Mouse (Mus musculus) C2C12 (cell line): ENCODE measurements around the gene Emc10. TPM values are rescaled to one million over a fixed set of nuclear protein-coding genes. Genes with fewer than 3 reads are reported as not detected.

ENCODE experiments used
- H3K27me3 ChIP-seq: one replicate; pipeline ENCODE4 v1.6.1; 2011; ENCODE audit not compliant: control insufficient read depth, insufficient read depth, insufficient read length
- H3K36me3 ChIP-seq: one replicate; pipeline ENCODE4 v1.6.1; 2011; ENCODE audit not compliant: control insufficient read depth, insufficient read depth
- H3K4me3 ChIP-seq: one replicate; pipeline ENCODE4 v1.5.1; 2011; ENCODE audit warnings: mild to moderate bottlenecking, control low read depth; ENCODE audit not compliant: poor library complexity, insufficient read depth, severe bottlenecking
- H3K79me2 ChIP-seq: one replicate; pipeline ENCODE4 v1.6.1; 2011; ENCODE audit not compliant: control insufficient read depth, insufficient read depth
- H3K79me3 ChIP-seq: one replicate; pipeline ENCODE4 v1.6.1; 2011; ENCODE audit warnings: low read depth, control low read depth
- H3ac ChIP-seq: one replicate; pipeline ENCODE3; 2011; ENCODE audit warnings: low read depth; ENCODE audit not compliant: control insufficient read depth, insufficient read length
- CEBPB ChIP-seq: IDR thresholded peaks from one replicate; pipeline ENCODE4 v1.6.1; 2011; ENCODE audit warnings: low read depth, mild to moderate bottlenecking, control low read depth, moderate library complexity
- CTCF ChIP-seq: IDR thresholded peaks from one replicate; pipeline ENCODE4 v1.5.1; 2011; ENCODE audit not compliant: control insufficient read depth, insufficient read depth, insufficient read length
- FOSL1 ChIP-seq: IDR thresholded peaks from one replicate; pipeline ENCODE4 v1.8.0; 2011; ENCODE audit warnings: mild to moderate bottlenecking, low read length; ENCODE audit not compliant: poor library complexity, insufficient read depth, severe bottlenecking
- MAX ChIP-seq: IDR thresholded peaks from one replicate; pipeline ENCODE4 v1.6.1; 2011; ENCODE audit warnings: mild to moderate bottlenecking, control low read depth
- MYOD1 ChIP-seq: IDR thresholded peaks from one replicate; pipeline ENCODE4 v1.6.1; 2011; ENCODE audit warnings: low read depth; ENCODE audit not compliant: control insufficient read depth, insufficient read length
- MYOG ChIP-seq: IDR thresholded peaks from one replicate; pipeline ENCODE4 v1.6.1; 2011; ENCODE audit not compliant: control insufficient read depth, insufficient read length; ENCODE audit errors: extremely low read depth
- USF1 ChIP-seq: IDR thresholded peaks from one replicate; pipeline ENCODE4 v1.6.1; 2011; ENCODE audit warnings: low read depth, mild to moderate bottlenecking, control low read depth, moderate library complexity
- polyA plus RNA-seq: library from polyadenylated mRNA; unstranded; fragments of >200 nt; fragmentation: generic; extraction: Trizol; gene quantifications from one replicate; pipeline ENCODE4 v1.2.1, GENCODE M21; 2012; ENCODE audit warnings: missing spikeins

Gene Emc10
- polyA plus RNA-seq, 1 experiment, result 93.5 TPM

DNA sequence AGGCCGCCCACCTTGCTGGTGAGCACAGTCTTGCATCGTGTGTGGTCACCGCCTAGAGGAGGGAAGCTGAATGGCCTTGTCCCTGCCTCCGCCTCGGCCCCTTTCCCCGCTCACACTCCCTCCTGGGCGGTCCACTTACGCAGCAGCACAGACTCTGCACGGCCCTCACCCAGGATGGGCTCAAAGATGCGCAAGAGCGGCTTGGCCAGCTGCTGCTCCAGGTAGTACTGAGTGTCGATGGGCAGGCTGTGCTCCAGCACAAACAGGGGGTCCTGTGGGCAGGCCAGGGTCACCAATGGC lies 37.4 kb upstream of the Emc10 start:
- TF ChIP-seq MYOG (no peak), USF1 (no peak)
- Histone ChIP-seq H3ac (no peak overlapping the region), H3K79me2 (no peaks in the 10 kb centered on the region), H3K36me3 (peaks cover 4% of the 10 kb centered on the region), H3K27me3 (no peaks in the 10 kb centered on the region), H3K4me3 (no peak overlapping the region), H3K79me3 (no peaks in the 10 kb centered on the region)

DNA sequence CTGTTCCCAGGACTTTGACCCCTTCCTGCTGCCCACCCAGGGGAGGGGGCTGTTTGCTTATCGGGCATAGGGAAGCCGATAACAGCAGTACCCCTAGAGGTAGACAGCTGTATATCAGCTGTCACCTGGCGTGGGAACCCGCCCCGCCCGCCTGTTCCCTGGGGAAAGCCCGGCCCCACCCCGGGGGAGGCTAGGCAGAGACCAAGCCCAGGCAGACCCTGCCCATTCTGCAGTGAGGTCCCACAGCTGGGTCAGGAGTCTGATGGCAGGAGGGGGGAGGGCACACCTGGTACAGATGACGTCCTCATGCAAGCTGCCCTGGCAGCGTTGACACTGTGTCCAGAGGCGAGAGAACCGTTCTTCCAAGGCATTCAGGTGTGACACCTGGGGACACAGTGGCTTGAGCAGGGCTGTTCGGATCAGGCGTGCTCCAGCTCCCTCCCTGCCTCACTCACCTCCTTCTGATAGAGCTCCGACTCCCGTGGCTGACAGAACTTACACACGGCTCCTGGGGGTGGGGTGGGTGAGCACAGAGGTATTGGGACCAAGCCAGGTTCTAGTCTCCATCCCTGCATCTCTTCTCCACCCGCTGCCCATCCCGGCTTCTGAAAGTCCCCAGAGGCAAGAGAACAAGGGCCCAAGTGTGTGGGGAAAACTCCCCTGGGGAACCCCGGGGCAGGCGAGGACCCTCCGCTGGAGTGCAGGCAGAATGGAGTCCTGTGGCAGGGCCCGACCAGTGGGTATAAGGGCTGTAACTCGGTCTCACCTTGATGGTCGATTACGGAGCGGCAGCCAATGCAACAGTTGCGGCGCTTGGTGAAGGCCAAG lies 36.8 kb upstream of the Emc10 start:
- no peaks in the 10 kb centered on the region for H3K79me3 ChIP-seq
- no peak overlapping the region for H3ac ChIP-seq
- peaks cover 4% of the 10 kb centered on the region for H3K36me3 ChIP-seq
- H3K27me3 ChIP-seq, result no peaks in the 10 kb centered on the region
- TF ChIP-seq MYOG, result no peak
- TF ChIP-seq CEBPB, result no peak
- no peak for TF ChIP-seq USF1
- TF ChIP-seq MAX, result no peak
- no peak for TF ChIP-seq CTCF
- TF ChIP-seq FOSL1, result no peak
- TF ChIP-seq MYOD1, result no peak
- H3K79me2 ChIP-seq, result no peaks in the 10 kb centered on the region
- no peak overlapping the region for H3K4me3 ChIP-seq

DNA sequence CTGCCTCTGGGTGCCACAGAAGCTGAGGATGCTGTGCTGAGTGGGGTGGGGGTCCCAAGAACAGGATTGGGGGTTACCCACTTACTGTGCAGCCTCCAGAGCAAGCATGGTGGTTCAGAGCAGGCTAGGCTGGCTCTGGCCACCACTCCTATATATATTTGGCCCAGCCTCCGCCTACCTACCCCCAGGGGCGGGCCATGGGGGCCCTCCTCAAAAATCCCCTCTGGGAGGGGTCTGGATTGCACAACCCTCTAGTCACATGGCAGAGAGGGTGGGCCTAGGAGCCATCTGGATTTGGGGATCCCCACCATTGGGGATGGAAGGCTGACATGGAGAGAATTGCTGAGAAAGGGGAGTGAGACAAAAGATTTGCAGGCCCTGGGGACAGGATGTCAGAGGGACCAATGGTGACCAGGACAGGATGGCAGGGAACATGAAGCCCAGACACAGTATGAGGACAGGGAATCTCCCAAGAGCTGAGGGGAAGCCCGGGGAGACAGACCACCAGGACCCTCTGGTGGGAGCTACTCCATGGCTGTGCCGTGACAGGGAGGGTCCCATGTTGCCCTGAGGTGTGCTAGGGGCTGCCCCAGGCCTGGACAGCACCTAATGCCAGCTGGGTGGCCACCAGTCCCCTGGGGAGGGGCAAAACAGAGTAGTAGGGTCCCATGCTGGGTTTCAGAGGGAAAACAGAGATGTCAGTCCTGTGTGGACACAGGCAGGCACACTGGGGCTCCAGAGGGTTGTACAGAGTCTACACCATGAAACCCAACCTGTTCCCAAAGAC lies 35.8 kb upstream of the Emc10 start, which contains the start of gene Spib:
TSS of gene Spib (minus strand) at position 126 of the 787 bp plus-strand sequence.
- no peak within 1 kb of the TSS for H3K4me3 ChIP-seq
- H3K36me3 ChIP-seq, result peaks cover 4% of the 10 kb centered on the region
- no peaks in the 10 kb centered on the region for H3K79me2 ChIP-seq
- H3ac ChIP-seq, result no peak within 1 kb of the TSS
- no peak for TF ChIP-seq MAX
- TF ChIP-seq CTCF, result no peak
- TF ChIP-seq USF1, result no peak
- no peak for TF ChIP-seq MYOG
- no peak for TF ChIP-seq FOSL1
- no peak for TF ChIP-seq CEBPB
- TF ChIP-seq MYOD1, result no peak
- no peaks in the 10 kb centered on the region for H3K79me3 ChIP-seq
- H3K27me3 ChIP-seq, result no peaks in the 10 kb centered on the region

DNA sequence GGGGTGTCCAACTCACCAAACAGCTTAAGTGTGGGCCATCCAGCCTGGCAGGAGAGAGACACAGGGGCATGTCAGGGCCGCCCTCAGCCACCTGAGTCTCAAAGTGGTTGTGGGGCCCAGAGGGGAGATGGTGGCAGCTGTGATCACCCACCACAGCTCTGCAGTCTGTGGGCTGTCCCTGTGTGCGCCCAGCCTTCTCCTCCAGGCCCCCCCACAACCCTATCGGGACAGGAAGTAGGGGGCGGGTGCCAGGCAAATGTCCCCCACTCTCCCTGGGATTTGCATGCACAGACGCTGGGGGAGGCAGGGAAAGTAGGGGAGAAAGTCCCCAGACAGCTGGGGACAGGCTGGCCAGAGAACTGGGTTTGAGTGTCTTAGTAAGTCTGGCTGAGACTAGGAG lies 34.9 kb upstream of the Emc10 start:
- TF ChIP-seq MYOD1 (no peak), CTCF (no peak), CEBPB (no peak), MAX (no peak), FOSL1 (no peak), USF1 (no peak), MYOG (no peak)
- H3K4me3 ChIP-seq, result no peak overlapping the region
- H3ac ChIP-seq, result no peak overlapping the region
- H3K79me3 ChIP-seq, result no peaks in the 10 kb centered on the region
- H3K79me2 ChIP-seq, result no peaks in the 10 kb centered on the region
- H3K36me3 ChIP-seq, result peaks cover 4% of the 10 kb centered on the region
- no peaks in the 10 kb centered on the region for H3K27me3 ChIP-seq

DNA sequence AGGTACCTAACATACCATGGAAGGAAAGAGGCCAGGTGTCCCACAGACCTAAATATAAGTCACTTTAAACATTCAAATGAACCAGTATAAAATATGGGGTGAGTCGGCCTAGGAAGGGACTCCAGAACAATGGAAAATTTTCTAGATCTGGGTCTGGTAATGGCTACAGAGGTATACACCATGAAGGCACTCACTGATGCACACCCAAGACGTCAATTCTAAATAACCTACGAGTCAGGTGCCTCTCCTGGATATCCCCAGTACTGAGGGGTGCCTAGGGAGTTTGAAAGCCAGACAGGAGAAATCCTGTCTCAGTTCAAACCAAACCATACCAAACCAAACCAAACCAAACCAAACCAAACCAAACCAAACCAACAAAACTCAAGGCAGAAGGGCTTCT lies 34.2 kb upstream of the Emc10 start:
- Histone ChIP-seq H3K79me3 (no peaks in the 10 kb centered on the region), H3K4me3 (no peak overlapping the region), H3K79me2 (no peaks in the 10 kb centered on the region), H3K27me3 (no peaks in the 10 kb centered on the region), H3K36me3 (peaks cover 3% of the 10 kb centered on the region), H3ac (no peak overlapping the region)
- TF ChIP-seq FOSL1, result no peak
- TF ChIP-seq MYOG, result no peak
- no peak for TF ChIP-seq MYOD1
- TF ChIP-seq CTCF, result no peak
- no peak for TF ChIP-seq CEBPB
- no peak for TF ChIP-seq USF1
- no peak for TF ChIP-seq MAX

DNA sequence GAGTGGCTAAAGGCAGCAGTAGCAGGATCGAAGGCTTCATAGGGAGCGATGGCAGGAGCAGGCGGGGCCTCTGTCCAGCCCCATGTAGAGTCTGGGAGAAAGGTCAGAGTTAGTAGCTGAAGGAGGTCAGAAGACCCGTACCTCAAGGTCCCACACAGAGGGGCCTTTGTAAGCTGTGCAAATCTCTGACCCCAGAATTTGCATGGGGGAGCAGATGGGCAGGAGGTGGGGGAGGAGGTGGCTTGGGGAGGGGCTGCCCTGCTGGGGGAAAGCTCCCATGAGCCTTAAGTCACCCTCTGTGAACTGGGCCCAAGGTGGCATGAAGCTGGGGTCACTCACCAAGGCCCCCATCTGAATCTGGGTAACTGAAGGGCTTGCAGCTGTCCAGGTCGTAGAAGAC lies 33.2 kb upstream of the Emc10 start:
- Histone ChIP-seq H3K79me2 (no peaks in the 10 kb centered on the region), H3K79me3 (no peaks in the 10 kb centered on the region), H3K27me3 (no peaks in the 10 kb centered on the region), H3K4me3 (no peak overlapping the region), H3K36me3 (no peaks in the 10 kb centered on the region), H3ac (no peak overlapping the region)
- TF ChIP-seq FOSL1 (no peak), CEBPB (no peak), USF1 (no peak)
